Mouse (Mus musculus) frontal cortex, postnatal 10 days (tissue): Measurements from ENCODE around the gene Calm5.
"Not testable (repeated sequence)": the region's sequence is repeated elsewhere in the genome, so short reads cannot be mapped to it uniquely, and the experiment has no call there.

Source experiments
- DNase-seq, 2 experiments: peaks; one replicate each; pipeline ENCODE4 v3.0.0; 2022; ENCODE audit warnings: low spot score in 2 of 2, mixed read lengths in 1 of 2

Gene Calm5

GRCm38 (mm10) chr13:3853648-3854333 is at the start of gene Calm5:
Gene Calm5, plus strand, starts transcription at chr13:3854173.
- not testable (repeated sequence) for DNase-seq

DNA sequence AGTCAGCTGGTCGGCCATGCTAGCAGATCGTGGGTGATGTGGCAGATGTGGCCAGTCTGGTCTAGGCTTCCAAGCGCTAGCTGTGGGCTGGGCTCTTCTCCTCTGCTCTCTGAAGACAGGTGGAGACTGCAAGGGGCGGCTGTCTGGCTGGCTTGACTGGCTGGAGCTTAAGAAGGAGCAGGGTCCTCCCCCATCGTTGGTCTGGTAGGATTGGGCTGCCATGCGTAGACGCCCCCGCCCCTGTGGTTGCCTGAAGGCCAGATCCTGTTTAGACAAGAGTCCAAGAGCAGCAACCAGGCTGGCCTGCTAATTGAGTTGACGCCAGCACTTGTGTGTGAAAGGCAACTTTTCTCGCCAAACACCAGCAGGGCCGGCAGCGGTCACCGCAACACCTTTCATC is 49.8 kb upstream of the Calm5 start, which contains the start of gene Calml3:
TSS of gene Calml3 (minus strand) at position 131 of the 400 bp plus-strand sequence.
- DNase-seq, result no peak

GRCm38 (mm10) chr13:3805132-3805531 is 48.8 kb upstream of the Calm5 start:
- DNase-seq, result no peak

DNA sequence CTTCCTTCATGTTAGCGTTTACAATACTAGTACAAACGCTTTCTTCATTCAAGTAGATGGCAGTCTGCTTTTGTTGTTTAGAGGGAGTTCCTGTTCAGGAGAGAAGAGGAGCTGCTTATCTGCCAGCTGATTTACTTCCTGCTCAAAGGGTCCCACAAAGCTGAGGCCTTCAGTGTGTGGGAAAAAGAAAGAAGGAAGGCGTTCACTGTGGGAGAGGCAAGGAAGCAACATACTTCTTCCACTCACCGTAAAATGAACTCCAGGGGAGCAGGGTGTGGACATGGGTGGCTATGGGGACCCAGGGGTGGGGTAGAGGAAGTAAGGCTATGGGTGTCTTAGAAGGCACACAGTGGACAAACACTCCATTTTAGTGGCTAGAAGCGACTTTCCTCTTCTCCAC is 48.3 kb upstream of the Calm5 start:
- no peak for DNase-seq

DNA sequence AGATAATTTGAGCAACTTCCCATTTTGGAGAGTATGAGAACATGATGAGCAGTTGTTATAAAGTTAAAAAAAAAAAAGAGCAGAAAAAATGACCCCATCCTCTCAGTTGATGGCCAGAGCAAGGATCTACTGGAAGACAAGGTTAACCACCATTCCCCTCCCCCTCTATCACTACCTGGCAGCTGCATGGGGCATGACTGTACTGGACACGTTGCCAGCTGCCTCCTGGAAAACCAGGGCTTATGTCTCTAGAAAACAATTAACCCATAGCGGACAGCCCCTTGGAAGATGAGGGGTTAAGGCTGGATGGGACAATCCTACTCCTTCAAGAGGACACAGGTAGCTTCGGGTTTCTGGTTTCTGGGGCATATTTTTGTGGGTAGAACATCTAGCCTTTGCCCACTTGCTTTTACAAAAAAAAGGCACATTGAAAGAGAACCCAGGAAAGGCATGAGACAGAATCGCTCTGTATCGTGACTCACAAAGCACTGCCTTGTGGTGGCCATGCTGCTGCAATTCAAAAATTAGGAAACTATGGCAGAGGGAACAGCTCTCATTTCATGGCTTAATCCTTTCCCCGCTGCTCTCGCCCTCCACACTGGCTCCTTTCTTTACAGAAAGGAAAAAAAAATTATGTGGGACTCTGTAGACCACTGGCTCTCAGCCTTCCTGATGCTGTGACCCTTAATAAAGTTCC is 46.7 kb upstream of the Calm5 start:
- DNase-seq, result no peak

DNA sequence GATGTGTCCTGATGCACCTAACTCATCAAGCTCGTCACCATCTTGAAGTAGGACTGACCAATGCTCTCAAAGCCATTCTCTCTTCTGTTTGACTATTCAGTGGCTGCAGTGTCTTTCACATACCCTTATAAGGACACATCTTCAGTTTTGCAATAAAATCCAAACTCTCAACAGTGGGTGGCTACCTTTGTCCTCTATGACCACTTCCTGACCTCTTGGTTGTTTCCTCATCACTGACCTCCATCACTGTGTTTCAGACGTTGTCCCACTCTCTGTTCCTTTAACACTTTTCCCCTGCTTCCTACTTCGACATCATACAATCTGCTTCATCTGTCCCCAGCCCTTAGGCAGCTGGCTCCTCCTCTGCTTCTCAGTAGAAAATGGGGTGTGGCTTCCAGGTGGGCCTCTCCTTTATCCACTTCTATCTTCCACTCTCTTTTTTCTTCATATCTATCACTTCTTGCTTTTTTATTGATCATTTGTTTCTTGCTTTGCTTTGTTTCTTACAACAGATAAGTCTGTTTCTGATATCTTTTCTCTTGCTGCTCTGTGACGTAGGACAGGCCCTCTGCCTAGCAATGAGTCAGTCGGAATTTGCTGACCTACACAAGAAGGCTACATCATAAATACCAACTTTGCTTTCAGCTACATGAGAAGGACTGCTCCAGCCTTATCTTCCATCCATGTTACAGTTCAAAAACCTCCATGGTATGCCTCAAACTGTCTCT is 35.8 kb upstream of the Calm5 start:
- no peak for DNase-seq

GRCm38 (mm10) chr13:3818740-3819076 is 35.3 kb upstream of the Calm5 start:
- no peak for DNase-seq

GRCm38 (mm10) chr13:3822105-3822504 is 31.9 kb upstream of the Calm5 start:
- no peak for DNase-seq

DNA sequence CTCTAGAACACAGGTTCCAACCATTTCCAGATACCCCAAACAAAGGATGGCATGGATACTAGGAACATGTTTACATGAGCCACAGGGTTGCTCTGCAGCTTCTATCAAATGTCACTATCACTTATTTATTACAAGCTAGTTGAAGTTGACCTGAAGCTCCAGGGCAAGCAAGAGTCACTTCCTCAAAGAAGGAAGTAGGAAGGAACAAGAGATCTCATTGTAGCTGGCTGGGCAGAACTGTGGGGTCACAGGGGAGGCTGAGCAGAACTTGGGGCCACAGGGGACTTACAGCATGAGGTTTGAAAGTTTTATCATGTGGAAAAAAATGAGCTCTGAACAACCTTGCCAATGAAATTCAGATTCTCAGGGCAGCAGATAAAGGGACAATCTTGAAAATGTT is 28.2 kb upstream of the Calm5 start:
- no peak for DNase-seq

GRCm38 (mm10) chr13:3831546-3831945 is 22.4 kb upstream of the Calm5 start:
- DNase-seq, result no peak

GRCm38 (mm10) chr13:3831994-3832393 is 22.0 kb upstream of the Calm5 start:
- DNase-seq, result no peak

GRCm38 (mm10) chr13:3832450-3832849 is 21.5 kb upstream of the Calm5 start:
- no peak for DNase-seq

- not testable (repeated sequence) for DNase-seq
Measured at GRCm38 (mm10) chr13:3833644-3834043, 20.3 kb upstream of the Calm5 start.

GRCm38 (mm10) chr13:3837312-3837807 is 16.6 kb upstream of the Calm5 start, which contains the start of gene Calm4:
Gene Calm4, plus strand, starts transcription at chr13:3837757.
- not testable (repeated sequence) for DNase-seq

- DNase-seq, result not testable (repeated sequence)
Measured at GRCm38 (mm10) chr13:3840662-3841061, 13.3 kb upstream of the Calm5 start.

- no peak for DNase-seq
Measured at GRCm38 (mm10) chr13:3850330-3850729, 3.6 kb upstream of the Calm5 start.

DNA sequence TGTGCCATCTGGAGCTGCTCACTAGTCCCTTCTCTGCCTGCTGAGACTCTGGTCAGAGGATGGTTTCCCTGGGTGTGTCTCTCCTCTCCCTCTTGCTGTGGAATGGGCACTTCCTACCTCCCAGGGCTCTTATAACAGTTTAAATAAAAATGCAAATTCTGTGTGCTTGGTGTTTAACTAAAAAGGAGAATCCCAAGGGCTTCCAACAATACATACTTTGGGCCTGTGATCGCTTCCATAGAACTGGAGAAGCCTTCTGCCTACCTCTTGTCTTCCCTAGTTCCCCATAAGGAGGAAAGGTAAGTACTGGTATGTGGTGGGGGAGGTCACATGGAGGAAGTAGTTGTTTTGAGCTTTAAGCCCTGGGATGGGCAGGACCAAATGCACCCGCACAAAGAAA is 883 bp downstream of the Calm5 start:
- no peak for DNase-seq

DNA sequence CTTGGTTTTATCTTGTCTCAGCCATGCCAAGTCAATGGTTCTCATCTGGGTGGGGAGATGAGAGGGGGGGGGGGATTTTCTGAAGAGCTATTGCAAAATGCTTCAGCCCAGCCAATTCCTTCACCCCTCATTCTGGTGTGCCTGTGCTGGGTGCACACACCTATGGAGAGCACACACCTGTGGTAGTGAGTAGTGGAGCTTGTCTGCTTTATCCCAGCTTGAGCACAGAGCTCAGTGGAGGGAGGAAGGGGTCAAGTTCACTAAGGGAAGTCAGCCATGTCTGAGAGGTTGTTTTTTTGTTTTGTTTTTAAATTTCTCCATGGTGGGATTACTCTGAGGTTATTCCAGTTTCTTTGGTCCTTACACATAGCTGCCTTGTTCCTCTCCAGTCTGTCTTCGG is 2.3 kb downstream of the Calm5 start:
- no peak for DNase-seq

GRCm38 (mm10) chr13:3861251-3861650 is 7.3 kb downstream of the Calm5 start:
- no peak for DNase-seq

DNA sequence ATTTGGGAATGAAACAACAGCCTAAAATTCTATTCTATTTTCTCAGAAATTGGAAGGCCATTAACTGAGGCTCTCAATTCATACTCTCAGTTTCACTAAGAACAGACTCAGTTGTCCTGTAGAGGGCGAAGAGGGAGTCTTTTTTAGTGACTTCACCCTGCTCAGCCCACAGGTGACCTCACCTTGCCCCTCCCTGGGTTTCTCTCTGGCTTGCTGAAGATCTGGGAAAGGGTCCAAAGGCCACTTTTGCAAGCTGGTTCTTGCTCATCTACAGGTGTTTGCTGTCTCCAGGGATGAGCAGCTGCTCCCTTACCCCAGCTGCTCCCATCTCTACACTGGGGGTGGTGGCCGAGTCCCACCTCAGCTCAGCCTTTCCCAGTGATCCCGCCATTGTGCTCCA is 8.4 kb downstream of the Calm5 start:
- no peak for DNase-seq

GRCm38 (mm10) chr13:3862922-3863580 is 9.1 kb downstream of the Calm5 start:
- DNase-seq, result no peak
